ENCODE assay signal across 8 mouse cellular contexts in genomic region chr2:155514666-155515065, GRCm38 (mm10). TPM values are rescaled to one million over a fixed set of nuclear protein-coding genes. Genes with fewer than 3 reads are reported as not detected.
DNase-seq lines count a peak whose midpoint lies in the region; TF ChIP-seq lines count a peak whose summit lies in the region.

No protein-coding gene starts in this region.

- H3K27ac ChIP-seq in left cerebral cortex, adult 2 months, result peak overlapping the region; percentile 96

- peak overlapping the region; percentile 71 for H3K4me3 ChIP-seq in left cerebral cortex, adult 2 months

- peak; percentile 49 for TF ChIP-seq CTCF in left cerebral cortex, adult 2 months (IDR thresholded peaks at IDR 0.05)

- DNase-seq in MN1 (ENCODE audit: low spot score), result peak; percentile 87
- DNase-seq in cerebellum, postnatal 25 days, result peak; percentile 93 to 96
- DNase-seq in gastrocnemius, postnatal 10 days, result peak; percentile 71
- peak; percentile 91 for DNase-seq in induced T-regulatory cell, adult 2 months (ENCODE audit: low read depth)
- peak; percentile 91 to 93 for DNase-seq in left cerebral cortex, adult 2 months (ENCODE audit: extremely low spot score in 1 of 2, low spot score in 2 of 2)
- peak; percentile 78 for DNase-seq in lung, postnatal 36 days
- peak; percentile 84 for DNase-seq in retina, postnatal 1 day
- DNase-seq in thymus, postnatal 25 days, result peak; percentile 93

- intact Hi-C loops in left cerebral cortex, adult 2 months (cut with DNase I), result loop anchor here (5.0 kb wide), 1 partner anchor 253 kb away; no protein-coding TSS in a partner anchor

RNA-seq across cellular contexts. Expression of gene Acss2, which starts 3.1 kb away (rescaled TPM):
- 10 to 100 TPM; 28.4 to 33.4 TPM for total RNA-seq in gastrocnemius, postnatal 10 days (2021)
- 10 to 100 TPM; 56.2 to 61.6 TPM for total RNA-seq in left cerebral cortex, adult 2 months (2021)

RNA-seq across cellular contexts. Expression of gene Ggt7, which starts 3.4 kb away (rescaled TPM):
- 1 to 10 TPM; 1.0 to 1.1 TPM for total RNA-seq in gastrocnemius, postnatal 10 days (2021)
- total RNA-seq in left cerebral cortex, adult 2 months (2021), result 100 to 1,000 TPM; 124 to 126 TPM

RNA-seq across cellular contexts. Expression of gene Ncoa6, which starts 41.0 kb away (rescaled TPM):
- total RNA-seq in gastrocnemius, postnatal 10 days (2021), result 10 to 100 TPM; 21.1 to 28.5 TPM
- 10 to 100 TPM; 63.2 to 68.7 TPM for total RNA-seq in left cerebral cortex, adult 2 months (2021)

Comparison
In these comparisons a context has a peak if more than half of its experiments do, and no peak if none do; other contexts are left out.
1. Peak in every context shown above with its lines: DNase-seq, H3K4me3 ChIP-seq and H3K27ac ChIP-seq.
2. RNA of gene Ggt7, which starts 3.4 kb away (total RNA-seq): 124 to 126 TPM in left cerebral cortex, adult 2 months; 1.0 to 1.1 TPM in gastrocnemius, postnatal 10 days; every median in the first group is over 10 times any median in the second.